Mouse (Mus musculus) layer of hippocampus, adult 18-20 months (tissue): ENCODE data around the gene Ccdc30. TPM values are rescaled to one million over a fixed set of nuclear protein-coding genes. Genes with fewer than 3 reads are reported as not detected.

Experiments
- DNase-seq, 2 experiments: peaks; one replicate each; pipeline ENCODE4 v3.0.0; 2022; ENCODE audit warnings: low spot score in 2 of 2
- long read RNA-seq: library from polyadenylated mRNA; stranded (forward); transcript quantifications from one replicate; pipeline ENCODE4 v2.0.0, GENCODE M21; 2021
- total RNA-seq, 2 experiments: library from RNA; stranded (reverse); gene quantifications; 2 replicates each; pipeline ENCODE4 v1.2.3; 2021

Gene Ccdc30
- total RNA-seq = 10 to 100 TPM; 23.5 to 24.0 TPM
- long read RNA-seq, partial matches to known transcripts = 2 of 16 reads
- long read RNA-seq, other reads (novel, unspliced or antisense) = 8 of 16 reads

DNA sequence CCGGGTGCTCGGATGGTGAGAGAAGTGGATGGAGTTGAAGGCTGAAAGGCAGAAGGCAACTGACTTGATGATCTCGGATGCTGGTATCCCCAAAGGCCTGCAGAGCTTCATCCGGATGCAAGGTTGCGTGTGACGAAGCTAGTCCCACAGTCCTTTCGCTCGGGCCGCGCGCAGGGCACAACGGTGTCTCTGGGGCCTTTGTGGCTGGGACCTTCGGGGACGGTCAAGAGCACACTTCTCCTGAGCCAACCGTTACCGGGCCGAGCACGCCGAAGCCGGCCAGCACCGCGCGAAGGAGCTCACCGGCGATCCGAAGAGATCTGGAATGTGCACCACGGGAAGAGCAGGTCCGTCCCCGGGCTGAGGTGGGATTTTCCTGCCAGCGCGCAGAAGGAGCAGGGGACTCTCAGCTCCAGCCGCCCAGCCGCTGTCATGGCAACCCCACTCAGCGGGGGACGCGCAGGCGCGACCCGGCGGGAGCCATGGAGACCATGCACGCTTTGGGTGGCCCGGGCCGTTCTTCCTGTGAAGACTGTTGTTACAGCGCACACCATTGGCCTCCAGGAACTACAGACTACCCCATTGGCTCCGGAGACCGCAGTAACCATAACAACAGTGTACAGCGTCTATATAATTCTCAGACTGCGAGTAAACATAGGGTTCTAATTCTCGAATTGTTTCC lies at the start of gene Ccdc30:
Gene Ccdc30 (minus strand): TSS at position 450 of the 682 bp plus-strand sequence.
- DNase-seq = peak; percentile 94 to 97

DNA sequence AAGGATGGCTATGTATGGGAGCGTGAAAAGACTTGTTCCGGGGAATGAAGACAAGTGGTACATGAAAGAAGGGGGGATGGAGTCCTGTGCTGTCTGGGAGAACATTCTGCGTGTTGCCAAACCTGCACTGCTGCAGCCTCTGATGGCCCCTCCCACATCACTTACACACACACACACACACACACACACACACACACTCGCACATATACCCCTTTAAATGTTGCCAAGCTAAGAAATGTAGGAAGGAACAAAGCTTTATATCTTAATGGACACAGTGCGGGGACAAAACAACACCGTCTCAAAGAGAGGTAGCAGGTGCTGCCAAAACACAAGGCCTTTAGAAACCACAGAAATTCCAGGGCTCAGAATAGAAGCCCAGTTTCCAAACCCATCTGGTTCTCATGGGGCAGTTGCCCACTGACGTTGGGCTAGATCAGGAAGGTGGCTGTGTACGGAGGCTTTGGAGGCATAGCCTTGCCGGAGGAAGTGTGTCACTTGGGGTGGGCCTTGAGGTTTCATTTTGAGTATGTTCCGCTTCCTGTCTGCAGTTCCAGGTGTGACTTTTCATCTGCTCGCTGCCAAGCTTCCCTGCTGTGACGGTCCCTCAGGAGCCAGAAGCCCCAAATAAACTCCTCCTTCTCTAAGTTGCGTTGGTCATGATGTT lies 48.6 kb upstream of the Ccdc30 start:
- DNase-seq = no peak

DNA sequence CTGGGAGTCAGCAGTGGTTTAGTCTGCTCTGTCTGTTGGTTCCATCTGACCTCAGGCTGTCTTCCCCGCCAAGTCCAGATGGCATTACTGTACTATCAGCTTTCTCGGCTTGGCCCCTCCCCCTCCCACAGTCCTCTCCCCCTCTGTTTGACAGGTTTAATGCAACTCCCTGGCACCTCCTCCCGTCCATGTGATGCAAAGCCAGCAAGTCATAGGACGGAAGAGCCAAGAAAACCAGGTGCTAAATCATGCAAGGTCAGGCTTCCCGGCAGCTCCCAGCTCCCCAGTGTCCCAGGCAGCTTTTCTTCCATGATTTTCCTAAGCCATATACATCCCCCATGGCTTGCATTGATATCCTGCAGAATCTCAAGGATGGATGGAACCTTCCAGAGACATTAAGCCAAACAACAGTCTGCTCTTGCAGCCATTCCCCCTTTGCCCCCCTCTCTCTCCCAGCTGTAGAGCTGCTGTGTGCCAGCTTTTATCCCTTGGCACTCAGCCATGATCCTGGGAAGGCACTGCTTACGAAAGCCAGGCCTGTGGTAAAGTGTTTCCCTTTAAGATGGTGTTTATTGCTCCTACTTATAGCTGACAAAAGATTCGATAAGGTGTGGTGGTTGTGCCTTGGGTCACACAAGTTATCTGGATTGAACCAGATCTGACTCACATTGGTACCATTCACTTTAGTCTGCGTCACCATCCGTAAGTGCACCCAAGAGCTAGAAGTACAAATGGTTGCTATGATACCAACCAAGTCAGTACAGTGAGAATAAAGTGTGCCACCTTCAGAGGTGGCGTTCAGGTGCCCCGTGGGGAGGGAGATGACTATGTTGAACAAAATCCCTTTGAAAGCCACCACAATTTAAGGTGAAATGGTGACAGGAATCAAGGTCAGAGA lies 47.8 kb upstream of the Ccdc30 start:
- DNase-seq = peak in 1 of 2 experiments; percentile 26

DNA sequence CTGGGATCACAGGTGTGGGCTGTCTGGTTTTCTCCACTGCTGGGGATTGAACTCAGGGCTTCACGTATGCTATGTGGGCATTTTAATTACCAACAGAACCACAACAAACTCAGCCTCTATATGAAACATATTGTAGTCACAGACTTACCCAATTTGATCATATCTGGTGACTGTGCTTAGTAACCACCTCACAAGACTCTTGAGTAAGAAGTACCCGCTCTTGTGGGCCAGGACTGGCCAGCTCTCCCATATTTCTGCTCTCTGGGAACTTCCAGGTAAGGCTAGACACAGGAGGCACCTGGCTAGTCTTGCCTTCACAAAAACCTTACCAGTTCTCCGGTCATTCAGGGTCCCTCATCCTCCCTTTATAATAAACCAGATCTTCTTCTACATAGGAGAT lies 47.1 kb upstream of the Ccdc30 start:
- DNase-seq = no peak

DNA sequence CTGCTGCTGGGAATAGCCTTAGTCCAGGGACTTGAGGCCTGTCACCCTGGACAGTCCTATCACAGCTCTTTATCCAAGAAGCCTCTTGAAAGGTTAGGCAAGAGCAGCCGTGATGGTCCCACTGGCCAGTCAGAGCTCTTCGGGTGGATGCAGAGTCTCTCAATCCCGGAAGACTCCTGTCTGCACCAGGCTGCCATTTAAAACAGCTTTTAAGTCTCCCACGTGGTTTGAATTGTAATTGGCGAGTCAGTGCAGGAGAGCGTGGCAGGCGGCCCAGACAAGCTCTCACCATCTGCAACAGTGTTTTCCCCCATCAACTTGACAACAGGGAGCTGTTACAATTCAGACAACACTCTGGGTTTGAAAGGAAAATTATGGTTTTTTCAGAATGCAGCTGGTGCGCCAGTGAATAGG lies 45.4 kb upstream of the Ccdc30 start:
- peak; percentile 91 to 96 for DNase-seq

DNA sequence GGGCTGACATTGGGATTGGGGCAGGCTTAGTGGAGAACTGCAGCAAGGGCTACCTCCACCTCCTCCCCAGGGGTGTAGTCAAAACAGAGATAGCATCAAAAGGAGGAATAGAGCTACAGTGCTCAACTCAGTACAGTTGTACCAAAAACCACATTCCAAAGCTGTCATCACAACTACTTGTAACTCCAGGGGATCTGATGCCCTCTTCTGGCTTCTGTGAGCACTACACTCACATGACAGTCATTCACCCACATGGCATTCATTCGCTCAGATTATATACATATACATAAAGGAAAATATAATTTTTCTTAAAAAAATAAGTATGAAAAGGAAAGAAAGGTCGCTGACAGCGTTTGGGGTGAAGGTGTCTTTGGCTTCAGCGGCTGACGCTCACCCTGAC lies 45.0 kb upstream of the Ccdc30 start:
- DNase-seq = peak in 1 of 2 experiments; percentile 62

DNA sequence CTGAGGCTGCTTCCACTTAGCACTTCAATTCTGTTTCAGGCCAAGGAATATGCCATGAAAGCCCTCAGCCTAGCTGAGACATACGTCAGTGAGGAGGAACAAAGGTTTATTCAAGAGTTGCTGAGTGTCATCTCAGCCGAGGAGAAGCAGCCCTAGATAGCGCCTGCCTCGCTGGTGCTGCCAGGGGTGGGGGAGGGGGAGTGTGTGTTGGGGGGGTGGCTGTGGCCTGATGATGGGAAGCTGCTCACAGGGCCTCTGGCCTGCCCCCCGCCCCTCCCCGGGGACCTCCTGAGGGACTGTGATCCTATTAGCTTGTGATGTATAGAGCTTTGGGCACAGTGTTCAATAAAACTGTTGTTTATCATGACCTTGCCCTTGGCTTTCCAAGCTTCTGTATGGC lies 38.2 kb upstream of the Ccdc30 start:
- DNase-seq = no peak

DNA sequence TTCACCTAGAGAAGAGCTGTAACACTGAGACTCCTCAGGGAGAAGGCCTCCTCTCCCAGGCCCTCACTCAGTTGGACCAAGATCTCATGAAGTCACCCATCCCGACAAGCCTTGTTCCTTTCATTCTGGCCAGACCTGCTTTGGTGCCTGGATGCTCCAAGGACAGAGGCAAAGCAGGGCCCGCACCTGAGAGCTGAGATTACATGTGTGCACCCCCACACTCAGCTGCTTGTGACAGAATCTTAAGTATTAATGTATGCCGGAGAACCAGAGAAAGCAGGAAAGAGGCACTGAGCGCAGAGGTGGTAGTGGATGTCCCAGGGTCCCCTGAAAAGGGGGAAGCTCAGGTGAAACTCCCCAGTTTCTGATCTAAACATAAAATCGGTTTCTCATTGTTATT lies 37.8 kb upstream of the Ccdc30 start:
- no peak for DNase-seq

DNA sequence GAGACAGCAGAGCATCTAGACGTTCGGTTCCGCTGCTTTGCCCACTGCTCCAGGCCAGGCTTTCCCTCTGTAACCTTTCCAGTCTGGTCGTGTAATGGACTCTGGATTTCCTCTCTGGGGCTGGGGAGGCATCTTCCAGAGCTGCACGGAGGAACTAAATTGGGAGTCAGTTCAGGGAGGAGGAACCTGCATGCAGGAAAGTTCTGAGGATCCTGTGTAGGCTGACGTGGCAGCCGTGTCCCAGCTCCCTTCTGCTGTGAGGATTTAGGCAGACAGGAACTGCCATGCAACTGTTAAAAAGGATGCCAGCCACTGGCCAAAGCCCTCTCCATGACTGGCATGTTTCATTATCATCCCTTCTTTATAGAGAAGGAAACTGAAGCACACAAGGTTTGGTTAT lies 35.1 kb upstream of the Ccdc30 start:
- DNase-seq = no peak

DNA sequence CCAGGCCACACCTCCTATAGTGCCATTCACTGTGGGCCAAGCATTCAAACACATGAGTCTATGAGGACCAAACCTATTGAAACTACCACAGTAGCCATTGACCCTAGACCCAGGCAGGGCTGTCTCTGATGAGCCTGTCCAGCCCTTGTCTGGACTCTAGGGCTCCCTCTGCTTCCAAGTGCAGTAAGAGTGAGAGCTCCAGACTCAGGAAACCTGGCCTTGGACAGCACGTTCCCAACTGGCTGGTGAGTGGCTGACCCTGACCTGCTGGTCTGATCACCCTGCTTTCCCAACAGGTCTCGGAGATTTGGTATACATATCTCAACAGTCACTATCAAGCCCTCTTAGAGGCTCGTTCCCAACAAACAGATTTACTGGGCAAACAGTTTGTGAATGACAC lies 32.5 kb upstream of the Ccdc30 start:
- no peak for DNase-seq

DNA sequence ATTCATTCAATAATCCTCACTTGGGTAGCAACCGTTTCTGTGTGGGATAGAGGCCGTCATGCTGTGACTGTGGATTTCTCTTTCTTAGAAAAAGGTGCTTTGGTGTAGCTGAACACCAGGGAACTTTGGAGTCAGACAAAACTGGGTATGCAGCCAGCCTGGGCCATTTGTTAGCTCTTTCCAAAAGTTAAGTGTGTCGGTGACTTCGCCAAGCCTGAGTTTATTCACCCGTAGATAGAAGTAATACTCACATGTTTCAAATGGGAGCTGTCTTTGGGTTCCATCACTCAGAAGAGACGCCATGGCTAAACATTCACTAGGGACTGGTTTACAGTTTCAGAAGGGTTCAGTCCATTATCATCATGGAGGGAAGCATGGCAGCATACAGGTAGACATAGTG lies 31.9 kb upstream of the Ccdc30 start:
- DNase-seq = no peak

DNA sequence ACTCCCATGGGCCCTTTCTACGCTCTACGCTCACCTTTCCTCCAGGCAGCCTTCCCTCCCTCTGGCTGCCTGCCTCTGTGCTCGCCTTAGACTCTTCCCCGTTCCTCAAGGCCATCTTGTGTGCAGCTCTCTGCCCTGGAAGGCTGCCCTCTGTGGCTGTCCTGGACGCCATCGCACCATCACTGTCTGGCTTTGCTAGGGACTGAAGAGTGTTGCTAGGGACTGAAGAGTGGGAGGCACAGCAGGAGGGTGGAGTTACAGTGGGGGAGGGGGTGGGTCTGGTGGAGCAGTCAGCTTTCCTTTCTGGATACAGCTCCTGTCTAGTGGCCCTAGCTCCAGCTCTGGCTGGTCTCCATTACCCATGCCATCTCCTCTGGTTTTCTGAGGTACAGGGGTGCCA lies 27.2 kb upstream of the Ccdc30 start:
- no peak for DNase-seq

DNA sequence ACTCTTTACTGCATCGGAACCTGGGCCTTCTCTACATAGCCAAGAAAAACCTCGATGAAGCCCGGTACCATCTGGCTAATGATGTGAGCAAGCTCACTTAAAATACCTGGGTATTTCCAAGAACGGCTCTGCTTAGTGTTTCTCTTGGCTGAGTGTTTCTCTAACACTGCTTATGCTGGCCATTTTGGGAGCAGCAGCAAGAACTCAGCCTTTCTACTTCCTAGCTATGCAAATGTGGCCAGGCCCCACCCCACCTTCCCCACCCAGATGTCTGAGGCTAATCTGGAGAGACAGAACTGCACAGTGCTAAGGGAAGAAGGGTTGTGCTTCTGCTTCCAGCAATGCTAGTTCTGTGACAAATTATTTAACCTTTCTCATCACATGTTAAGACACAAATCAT lies 26.5 kb upstream of the Ccdc30 start:
- no peak for DNase-seq

DNA sequence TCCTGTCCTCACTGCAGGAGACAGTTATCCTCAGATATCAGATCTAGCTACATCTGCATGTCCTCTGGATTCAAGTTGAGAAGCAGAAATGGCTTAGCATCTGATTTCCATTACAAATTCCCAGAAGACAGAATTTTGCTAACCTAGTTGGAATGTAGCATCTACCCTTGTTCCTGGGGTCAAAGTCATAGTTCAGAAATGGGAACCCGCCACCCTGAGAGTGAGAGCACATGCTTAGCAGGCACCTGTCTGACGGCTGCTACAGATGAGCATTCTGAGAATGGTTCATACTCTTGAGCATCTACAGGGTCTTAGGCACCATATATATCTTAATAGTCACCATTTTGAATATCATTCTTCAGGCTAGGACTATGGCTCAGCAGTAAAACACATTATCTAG lies 22.6 kb upstream of the Ccdc30 start:
- no peak for DNase-seq

DNA sequence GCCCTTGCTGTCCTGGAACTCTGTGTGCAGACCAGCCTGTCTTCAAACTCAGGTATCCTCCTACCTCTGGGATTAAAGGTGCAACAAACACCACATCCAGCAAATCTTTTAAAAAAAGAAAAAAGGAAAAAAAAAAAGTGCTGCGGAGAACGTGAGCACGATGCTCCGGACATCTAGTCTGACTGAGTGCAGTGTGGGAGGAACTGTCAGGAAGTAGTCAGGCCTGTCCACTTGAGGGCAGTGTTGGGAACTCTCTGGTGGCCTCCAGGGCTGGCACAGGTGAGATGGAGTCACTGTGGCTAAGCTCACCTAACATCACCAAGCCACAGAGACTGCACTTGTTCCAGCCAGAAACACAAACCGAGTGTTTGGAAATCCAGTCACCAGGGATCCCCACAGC lies 15.4 kb upstream of the Ccdc30 start:
- peak in 1 of 2 experiments; percentile 42 for DNase-seq

DNA sequence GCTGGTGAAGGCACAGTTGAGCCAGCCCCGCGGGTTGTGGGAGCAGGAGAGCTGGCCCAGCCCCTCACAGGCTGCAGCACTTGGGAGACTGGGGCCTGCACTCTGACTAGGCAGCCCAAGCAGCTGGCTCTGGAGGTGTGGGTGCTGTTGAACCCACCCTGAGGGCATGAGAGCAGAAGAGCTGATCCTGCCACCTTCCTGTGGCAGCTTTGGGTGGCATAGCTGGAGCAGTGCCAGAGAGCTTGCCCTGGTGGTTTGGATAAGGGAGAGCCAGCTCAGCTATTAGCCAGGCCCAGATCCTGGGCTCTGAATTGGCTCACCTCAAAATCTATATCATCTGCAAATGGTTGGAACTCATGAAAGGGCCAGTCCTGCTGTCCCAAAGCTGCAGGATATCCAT lies 12.4 kb upstream of the Ccdc30 start:
- no peak for DNase-seq

DNA sequence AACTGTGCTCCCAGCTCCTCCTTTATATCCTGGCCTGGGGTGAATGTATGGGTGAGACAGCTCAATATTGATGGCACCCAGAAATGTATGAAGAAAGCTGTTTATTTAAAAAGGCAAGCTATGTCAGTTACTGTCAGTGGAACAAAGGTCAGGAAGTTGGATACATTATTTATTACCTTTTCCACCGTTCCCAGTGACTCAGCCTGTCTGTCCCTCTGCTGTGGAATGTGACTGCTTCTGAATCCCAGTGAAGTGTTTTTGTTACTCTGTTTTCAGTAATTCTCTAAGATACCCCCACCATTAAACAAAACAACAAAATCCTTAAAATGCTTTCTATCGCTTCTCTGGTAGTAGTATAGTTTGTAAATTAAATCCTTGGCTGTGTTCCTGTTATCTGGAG lies 10.3 kb upstream of the Ccdc30 start:
- no peak for DNase-seq

DNA sequence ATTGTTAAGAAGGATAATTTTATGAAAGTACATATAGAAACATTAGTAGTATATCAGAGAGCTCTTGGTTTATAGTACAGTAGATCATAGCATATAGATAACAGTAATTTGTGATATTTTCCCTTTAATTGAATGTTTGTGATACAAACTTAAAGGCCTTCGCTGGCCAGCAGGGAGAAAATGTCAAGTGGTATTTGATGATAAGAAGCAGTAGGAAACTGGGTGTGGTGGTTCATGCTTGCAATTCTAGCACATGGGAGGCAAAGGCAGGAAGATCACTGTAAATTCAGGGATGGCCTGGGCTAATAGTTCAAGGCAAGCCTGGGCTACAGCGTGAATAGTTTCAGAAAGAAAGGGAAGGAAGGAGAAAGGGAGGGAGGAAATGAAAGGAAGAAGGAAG lies 9.8 kb upstream of the Ccdc30 start:
- DNase-seq = no peak

DNA sequence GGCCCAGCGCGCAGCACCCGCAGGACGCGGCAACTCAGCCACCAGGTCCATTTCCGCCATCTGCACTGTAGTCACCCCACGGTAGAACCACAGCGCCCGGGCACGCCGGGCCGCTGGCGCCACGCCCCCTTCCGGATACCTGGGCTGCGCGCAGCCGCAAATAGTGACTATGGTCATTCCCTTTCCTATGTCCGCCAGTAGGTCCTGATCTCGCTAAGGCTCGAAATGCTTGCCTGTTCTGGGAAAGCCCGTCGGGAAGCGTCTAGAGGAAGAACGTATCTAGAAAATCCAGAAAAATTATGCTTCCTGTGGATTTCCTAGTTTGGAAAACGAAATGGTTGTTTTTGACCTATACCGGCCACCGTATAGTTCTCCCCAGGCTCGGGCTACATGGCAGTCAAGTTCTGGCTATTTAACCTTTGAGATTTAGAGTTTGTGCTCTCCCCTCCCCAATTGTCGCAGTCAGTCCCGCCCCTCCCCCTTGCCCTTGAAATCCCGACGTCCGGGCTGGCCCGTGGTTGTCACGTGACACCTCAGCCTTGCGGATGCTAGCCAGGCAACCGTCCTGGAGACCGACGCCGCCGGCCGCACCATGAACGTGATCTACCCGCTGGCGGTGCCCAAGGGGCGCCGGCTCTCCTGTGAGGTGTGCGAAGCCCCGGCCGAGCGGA lies 7.1 kb upstream of the Ccdc30 start, which contains the start of the genes Ppcs and Zmynd12:
Gene Ppcs (minus strand): TSS at position 127 of the 671 bp plus-strand sequence.
Gene Zmynd12 (plus strand): TSS at position 521 of the 671 bp plus-strand sequence.
- DNase-seq = peak; percentile 78 to 89

DNA sequence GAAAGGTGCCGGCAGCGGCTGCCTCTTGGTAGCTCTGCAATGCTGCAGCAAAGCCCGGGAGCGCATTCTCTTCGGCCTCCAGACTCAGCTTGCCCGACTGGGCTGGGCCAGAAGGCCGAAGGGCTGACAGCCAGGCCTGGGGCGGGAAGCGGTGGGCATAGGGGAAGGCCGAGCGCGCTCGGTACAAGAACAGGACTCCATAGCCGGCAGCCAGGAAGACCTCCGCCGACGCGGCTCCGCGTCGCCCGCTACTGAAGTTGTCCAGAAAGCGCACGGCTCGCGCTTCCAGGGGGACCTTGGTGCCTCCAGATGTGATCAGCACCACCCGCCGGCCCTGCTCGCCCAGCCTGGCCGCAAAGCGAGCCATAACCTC lies 6.6 kb upstream of the Ccdc30 start:
- no peak for DNase-seq

DNA sequence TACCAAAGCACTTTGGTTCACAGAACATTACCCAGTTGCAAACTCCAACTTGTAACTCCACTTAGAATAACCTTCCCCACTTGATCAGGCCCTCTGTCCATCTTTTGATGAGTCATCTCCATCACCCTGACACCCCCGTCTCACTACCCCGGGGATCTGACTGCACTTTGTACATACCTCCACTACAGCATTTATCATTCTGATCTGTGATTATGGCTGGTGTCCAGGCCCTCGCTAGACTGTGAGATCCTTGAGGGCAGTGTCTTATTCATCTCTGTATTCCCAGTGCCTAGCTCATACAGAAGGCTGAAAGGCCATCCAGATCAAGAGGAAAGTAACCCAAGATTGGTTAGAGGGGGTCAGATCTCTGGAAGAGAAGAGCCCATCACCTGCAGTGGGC lies 5.9 kb upstream of the Ccdc30 start:
- no peak for DNase-seq
